Mouse (Mus musculus) 3134 (cell line): ENCODE measurements around the gene Laptm4a.
A peak's percentile ranks its signal among the peaks of the same experiment; 100 is the strongest.
"Not testable (repeated sequence)": the region's sequence is repeated elsewhere in the genome, so short reads cannot be mapped to it uniquely, and the experiment has no call there.

Experiments used
- DNase-seq: peaks from one replicate; pipeline ENCODE4 v3.0.0-alpha.2; 2011; ENCODE audit warnings: low spot score; ENCODE audit not compliant: insufficient read length; ENCODE audit errors: extremely low read depth

Laptm4a gene

DNA sequence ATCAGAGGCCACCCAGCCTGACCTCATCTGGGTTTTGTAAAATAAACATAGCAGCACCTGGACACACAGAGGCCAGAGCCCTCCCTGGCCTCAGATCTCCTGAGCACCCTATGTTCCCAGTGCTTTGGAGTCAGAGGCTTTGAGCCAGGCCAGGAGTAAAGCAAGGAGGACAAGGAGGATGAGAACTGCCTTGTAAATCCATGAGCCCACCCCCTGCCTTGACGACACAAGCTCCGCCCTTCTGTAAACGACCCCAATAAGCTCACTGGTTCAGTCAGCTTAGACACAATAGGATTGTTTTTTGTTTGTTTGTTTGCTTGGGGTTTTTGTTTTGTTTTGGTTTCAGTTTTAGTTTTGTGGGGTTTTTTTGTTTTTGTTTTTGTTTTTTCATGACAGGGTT lies 19.0 kb upstream of the Laptm4a start:
- no peak for DNase-seq

- no peak for DNase-seq
Observed at GRCm38 (mm10) chr12:8912860-8913685, 8.4 kb upstream of the Laptm4a start.

DNA sequence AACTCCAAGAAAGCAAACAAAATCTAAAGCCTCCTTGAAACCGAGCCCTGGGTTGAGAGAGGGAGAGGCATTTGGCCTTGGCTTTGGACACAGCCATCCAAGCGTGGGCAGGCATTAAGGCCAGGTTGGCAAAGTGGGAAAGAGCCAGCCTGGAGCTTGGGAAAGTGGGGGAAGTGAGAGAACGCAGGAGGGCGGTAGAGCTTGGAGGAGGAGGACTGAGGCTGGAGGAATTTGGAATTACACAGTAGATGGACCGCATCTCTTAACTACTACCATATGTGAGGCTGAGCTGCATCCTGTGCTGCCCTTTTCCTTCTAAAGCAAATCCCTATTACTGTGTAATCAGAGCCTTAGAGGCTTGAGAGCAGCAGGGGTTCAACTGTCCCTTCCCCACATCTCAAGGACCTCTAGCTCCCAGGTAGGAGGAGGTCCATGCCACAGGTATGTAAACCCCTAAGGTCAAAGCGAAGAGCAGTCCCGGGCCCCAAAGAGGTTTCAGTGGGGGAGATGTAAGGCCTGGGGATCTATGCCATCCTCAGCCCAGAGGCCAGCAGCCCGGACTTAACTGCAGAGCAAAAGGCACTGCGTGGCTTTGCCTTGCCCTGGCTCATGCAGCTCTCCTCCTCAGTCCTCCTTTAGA lies 7.6 kb upstream of the Laptm4a start:
- no peak for DNase-seq

DNA sequence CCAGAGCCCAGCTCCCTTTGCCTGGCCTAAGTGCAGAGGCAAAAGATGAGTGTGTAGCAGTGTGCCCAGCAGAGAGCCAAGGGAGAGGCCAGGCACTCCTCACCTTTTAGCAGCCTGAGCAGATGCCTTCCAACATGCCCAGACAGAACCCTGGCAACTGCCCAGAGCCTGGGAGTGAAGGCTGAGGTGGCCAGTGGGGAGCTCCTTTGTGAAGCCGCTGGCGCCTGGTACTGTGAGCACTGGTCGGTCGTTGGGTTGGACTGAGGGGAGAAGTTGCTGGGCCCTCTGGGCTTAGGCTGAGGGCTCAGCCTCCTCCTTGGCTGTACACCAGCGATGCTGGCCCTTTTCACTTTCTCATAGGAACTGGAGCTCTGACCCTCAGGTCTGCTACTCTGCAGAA lies 5.1 kb upstream of the Laptm4a start:
- DNase-seq: peak; percentile 19

DNA sequence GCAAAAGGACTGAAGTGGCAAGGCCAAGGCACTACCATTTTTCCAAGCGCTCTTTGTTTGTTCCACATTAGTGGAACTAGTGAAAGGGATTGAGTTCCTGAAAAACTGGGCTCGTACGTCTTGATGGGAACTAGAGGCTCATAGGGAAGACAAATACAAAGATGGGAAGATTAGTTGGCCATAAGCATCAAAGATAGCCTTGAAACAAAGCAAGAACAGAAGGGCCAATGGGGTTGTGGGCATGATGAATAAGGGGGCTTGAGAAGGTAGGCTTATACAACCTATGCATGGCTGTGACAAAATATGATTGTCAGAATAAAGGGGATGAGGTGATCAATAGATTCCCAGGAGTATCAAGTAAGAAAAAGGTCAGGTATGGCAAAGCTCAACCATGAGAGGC lies 2.2 kb upstream of the Laptm4a start:
- DNase-seq: no peak

DNA sequence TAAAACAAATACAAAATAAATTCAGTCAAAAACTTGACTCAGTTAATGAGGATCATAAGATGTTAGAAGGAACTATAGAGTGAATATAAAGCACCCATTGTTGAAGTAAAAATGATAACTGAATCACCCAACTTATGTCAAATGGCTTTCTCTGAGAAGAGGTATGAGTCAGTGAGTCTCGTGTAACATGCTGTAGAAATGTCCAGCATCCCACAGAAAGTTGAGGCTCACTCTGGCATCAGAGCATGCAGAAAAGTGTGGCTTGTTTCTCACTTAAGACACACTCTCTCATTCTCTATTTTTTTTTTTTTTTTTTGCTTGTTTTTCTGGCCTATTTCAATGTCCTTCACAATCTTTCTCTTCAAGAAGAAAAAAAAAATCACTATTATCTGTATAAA lies 469 bp upstream of the Laptm4a start:
- DNase-seq: no peak

- no peak for DNase-seq
Observed at GRCm38 (mm10) chr12:8922369-8923124, 1.1 kb downstream of the Laptm4a start.

DNA sequence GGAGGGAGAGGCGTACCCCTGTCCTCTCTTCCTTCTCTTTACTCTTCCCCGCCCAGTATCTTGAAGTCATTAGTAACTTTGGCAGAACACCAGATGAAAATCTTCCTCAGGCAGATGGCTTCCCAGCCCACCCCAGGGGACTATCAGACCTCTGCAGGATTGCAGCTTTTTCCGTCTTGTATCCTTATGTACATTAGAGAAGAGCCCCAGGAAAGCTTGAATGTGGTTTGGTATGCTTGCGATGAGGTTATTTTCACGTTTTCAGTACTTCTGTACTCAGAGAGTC lies 1.6 kb downstream of the Laptm4a start:
- no peak for DNase-seq

- DNase-seq: no peak
Observed at GRCm38 (mm10) chr12:8923603-8924002, 2.1 kb downstream of the Laptm4a start.

- DNase-seq: no peak
Observed at GRCm38 (mm10) chr12:8927652-8928051, 6.2 kb downstream of the Laptm4a start.

DNA sequence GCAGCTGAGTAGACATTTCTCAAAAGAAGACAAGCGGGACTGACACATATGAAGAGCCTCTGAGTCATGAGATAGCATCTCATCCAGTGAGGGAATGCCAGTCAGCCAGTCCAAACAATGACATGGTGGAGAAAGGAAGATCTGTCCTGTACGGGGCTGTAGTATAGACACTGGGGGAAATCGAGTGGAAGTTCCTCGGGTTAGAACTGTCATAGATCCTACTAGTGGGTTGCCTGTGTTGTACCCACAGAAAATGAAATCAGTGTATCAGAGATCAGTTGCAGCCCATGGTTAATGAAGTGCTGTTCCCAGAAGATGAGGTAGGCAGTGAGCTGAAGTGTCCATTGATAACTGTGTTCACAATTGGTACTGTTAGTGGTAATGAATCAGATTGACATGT lies 7.3 kb downstream of the Laptm4a start:
- no peak for DNase-seq

DNA sequence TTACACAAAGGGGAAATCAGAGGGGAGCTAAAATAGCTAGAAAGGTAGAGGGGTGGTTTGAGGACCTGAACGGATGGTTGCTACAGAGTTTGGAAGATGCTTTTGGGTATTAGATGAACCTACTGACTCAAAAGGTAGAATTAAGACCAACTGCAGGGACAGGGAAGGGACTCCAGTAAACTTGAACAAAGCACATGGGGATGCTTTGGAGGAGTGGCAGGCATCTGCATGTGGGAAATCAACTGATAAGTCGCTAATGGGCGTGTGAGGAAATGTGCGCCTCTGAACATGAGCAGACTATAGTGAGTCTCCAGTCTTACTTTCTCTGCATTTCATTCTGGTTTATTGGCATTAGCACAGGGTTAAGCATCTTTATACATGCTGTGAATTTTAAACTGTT lies 9.6 kb downstream of the Laptm4a start:
- no peak for DNase-seq

- peak; percentile 20 for DNase-seq
Observed at GRCm38 (mm10) chr12:8935349-8935748, 13.9 kb downstream of the Laptm4a start.

- DNase-seq: not testable (repeated sequence)
Observed at GRCm38 (mm10) chr12:8936210-8936609, 14.7 kb downstream of the Laptm4a start.

GRCm38 (mm10) chr12:8939490-8939889 lies 18.0 kb downstream of the Laptm4a start:
- no peak for DNase-seq

- no peak for DNase-seq
Observed at GRCm38 (mm10) chr12:8940011-8941005, 18.8 kb downstream of the Laptm4a start.

DNA sequence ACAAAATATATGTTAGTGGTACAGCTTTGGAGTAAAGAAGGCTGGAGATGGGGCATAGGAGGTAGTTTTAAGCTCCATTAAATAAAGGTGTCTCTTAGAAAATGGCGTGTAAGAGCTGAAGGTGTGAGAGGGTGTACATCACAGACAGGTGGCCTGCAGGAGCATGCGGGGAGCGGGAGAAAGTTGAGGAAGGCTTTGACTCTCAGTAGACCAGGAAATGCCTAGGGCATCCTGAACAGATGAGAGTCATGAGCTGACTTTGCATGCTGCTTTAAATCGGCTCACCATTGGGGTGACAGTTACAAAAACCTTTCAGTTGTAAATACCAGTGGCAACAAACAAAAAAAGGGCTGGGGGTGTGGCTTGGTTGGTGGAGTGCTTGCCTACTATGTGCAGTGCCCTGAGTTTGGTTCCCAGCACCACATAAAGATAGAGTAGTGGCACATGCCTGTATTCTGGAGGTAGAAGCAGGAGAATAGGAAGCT lies 19.7 kb downstream of the Laptm4a start:
- no peak for DNase-seq

DNA sequence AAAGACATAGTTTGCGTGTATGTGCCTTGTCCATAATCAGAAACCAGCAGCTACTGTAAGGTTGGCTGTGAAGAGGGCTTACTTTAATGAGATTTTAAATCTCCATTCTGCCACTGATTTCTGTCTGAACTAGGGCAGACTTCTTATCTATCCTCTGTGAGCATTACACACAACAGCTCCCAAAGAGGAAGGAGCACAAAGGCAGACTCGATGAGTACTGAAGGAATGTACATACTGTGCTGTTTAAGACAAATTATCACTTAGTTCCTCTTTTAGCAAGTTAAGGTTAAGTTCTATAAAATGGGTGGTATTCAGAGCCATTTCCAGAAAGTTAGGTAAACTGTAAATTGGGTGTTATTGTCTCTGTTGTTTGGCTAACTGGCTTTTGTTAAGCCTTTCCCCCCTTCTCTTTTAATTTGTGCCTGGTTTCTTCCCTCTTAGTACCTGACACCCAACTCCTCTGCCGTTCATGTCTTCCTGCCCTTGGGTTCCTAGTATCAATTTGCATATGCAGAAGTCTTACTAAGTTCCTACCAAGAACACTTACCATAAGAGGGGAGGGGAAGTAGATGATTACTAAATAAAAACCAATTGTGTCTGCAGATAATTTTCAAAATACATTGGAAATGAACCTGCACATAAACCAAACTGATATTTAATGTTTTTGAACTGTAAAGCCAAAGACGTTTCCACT lies 20.4 kb downstream of the Laptm4a start:
- DNase-seq: no peak

DNA sequence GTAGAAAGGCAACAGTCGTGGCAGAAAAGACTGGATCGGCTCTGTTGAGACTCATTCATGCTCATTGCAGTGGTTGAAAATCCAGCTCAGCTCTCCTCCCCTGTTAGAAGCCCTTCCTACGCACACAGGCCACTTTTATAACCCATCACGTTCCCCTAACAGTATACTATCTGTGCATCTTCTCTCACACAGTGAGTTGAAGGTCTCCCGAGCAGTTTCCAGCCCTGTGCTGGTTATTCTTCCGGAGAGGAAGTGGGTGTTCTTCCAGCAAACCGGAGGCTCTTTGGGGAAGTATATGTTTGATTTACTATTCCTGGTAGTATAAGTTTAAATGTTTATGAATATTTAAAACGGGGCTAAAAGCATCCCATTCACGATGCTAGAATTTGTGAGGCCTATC lies 25.7 kb downstream of the Laptm4a start:
- no peak for DNase-seq
